Mouse (Mus musculus) embryonic facial prominence, embryonic 12.5 days (tissue): ENCODE data around the gene Gjc1. TPM values are rescaled to one million over a fixed set of nuclear protein-coding genes. Genes with fewer than 3 reads are reported as not detected.

Experiments used
- ATAC-seq: fragments of 200-750 bp; cut with Nextera tagmentation; 2 replicates; pipeline ENCODE4 v1.8.0; 2017; ENCODE audit not compliant: insufficient number of reproducible peaks, insufficient read depth, low FRiP score, low TSS enrichment
- H3K27ac ChIP-seq: fragments of 300-500 bp; sonication (generic); 2 replicates; pipeline ENCODE4 v1.5.1; 2016; ENCODE audit warnings: mild to moderate bottlenecking
- H3K27me3 ChIP-seq: fragments of 300-500 bp; sonication (generic); 2 replicates; pipeline ENCODE4 v1.6.1; 2016; ENCODE audit warnings: mild to moderate bottlenecking, moderate library complexity
- H3K36me3 ChIP-seq: fragments of 300-500 bp; sonication (generic); 2 replicates; pipeline ENCODE4 v1.6.1; 2016; ENCODE audit warnings: mild to moderate bottlenecking
- H3K4me1 ChIP-seq: fragments of 300-500 bp; sonication (generic); 2 replicates; pipeline ENCODE4 v1.6.1; 2016
- H3K4me2 ChIP-seq: fragments of 300-500 bp; sonication (generic); replicated peaks from 2 replicates; pipeline ENCODE4 v1.6.1; 2016; ENCODE audit warnings: mild to moderate bottlenecking, moderate library complexity
- H3K4me3 ChIP-seq: fragments of 300-500 bp; sonication (generic); 2 replicates; pipeline ENCODE4 v1.5.1; 2016; ENCODE audit warnings: mild to moderate bottlenecking
- H3K9ac ChIP-seq: fragments of 300-500 bp; sonication (generic); 2 replicates; pipeline ENCODE4 v1.6.1; 2016; ENCODE audit warnings: mild to moderate bottlenecking, moderate library complexity
- H3K9me3 ChIP-seq: fragments of 300-500 bp; sonication (generic); 2 replicates; pipeline ENCODE4 v1.6.1; 2016; ENCODE audit warnings: mild to moderate bottlenecking, moderate library complexity
- WGBS: fragments of 180-500 bp; shearing (Covaris S2); methylation state at CpG from one replicate; pipeline ENCODE4 v1.1.7; 2016; 5-methylcytosine and 5-hydroxymethylcytosine counted together
- polyA plus RNA-seq: library from polyadenylated mRNA; unstranded; fragments of >200 nt; fragmentation: Nextera tagmentation; extraction: Ambion mirVana; gene quantifications from 2 replicates; pipeline ENCODE4 v1.2.1, GENCODE M21; 2016

The Gjc1 gene
- polyA plus RNA-seq, 1 experiment from 2014 or later = 105 TPM

GRCm38 (mm10) chr11:102779081-102779638 is 40.3 kb downstream of the Gjc1 start:
- no peaks in the 10 kb centered on the region for H3K27me3 ChIP-seq
- ATAC-seq = no peak
- H3K4me1 ChIP-seq = peaks cover 31% of the 10 kb centered on the region
- H3K4me2 ChIP-seq = no peak overlapping the region
- 77% methylated on average over 8 of the region's 8 CpGs for WGBS
- H3K4me3 ChIP-seq = no peak overlapping the region
- H3K9ac ChIP-seq = no peak overlapping the region
- peaks cover 9% of the 10 kb centered on the region for H3K36me3 ChIP-seq
- no peak overlapping the region for H3K27ac ChIP-seq
- no peaks in the 10 kb centered on the region for H3K9me3 ChIP-seq

- Histone ChIP-seq H3K36me3 (peaks cover 9% of the 10 kb centered on the region), H3K4me1 (peaks cover 32% of the 10 kb centered on the region), H3K27ac (no peak overlapping the region), H3K4me3 (no peak overlapping the region), H3K27me3 (no peaks in the 10 kb centered on the region), H3K9ac (no peak overlapping the region), H3K4me2 (peak overlapping the region; percentile 53; the same call in 1 of the 2 replicates), H3K9me3 (no peaks in the 10 kb centered on the region)
- ATAC-seq = no peak
- WGBS = 28% methylated on average over 5 of the region's 5 CpGs
These were observed 40.9 kb downstream of the Gjc1 start for GRCm38 (mm10) chr11:102778597-102778996.

- H3K36me3 ChIP-seq = peaks cover 9% of the 10 kb centered on the region
- H3K27ac ChIP-seq = peak overlapping the region; percentile 65
- H3K9ac ChIP-seq = peak overlapping the region; percentile 56
- ATAC-seq = no peak
- peaks cover 36% of the 10 kb centered on the region for H3K4me1 ChIP-seq
- peak overlapping the region; percentile 22 for H3K4me3 ChIP-seq
- H3K27me3 ChIP-seq = no peaks in the 10 kb centered on the region
- H3K4me2 ChIP-seq = peak overlapping the region; percentile 53
- no peaks in the 10 kb centered on the region for H3K9me3 ChIP-seq
- 8% methylated on average over 14 of the region's 14 CpGs for WGBS
These were observed 41.3 kb downstream of the Gjc1 start for GRCm38 (mm10) chr11:102778165-102778564.

- H3K9me3 ChIP-seq = no peaks in the 10 kb centered on the region
- peaks cover 9% of the 10 kb centered on the region for H3K36me3 ChIP-seq
- peak overlapping the region; percentile 65 for H3K27ac ChIP-seq
- peaks cover 40% of the 10 kb centered on the region for H3K4me1 ChIP-seq
- WGBS = 22% methylated on average over 21 of the region's 21 CpGs
- peak overlapping the region; percentile 53 for H3K4me2 ChIP-seq
- ATAC-seq = no peak
- peak overlapping the region; percentile 56 for H3K9ac ChIP-seq
- H3K27me3 ChIP-seq = no peaks in the 10 kb centered on the region
- peak overlapping the region; percentile 22 for H3K4me3 ChIP-seq
These were observed 41.9 kb downstream of the Gjc1 start for GRCm38 (mm10) chr11:102777598-102777997.

GRCm38 (mm10) chr11:102774621-102775141 is 44.8 kb downstream of the Gjc1 start:
- H3K9ac ChIP-seq = peak overlapping the region; percentile 67
- peaks cover 9% of the 10 kb centered on the region for H3K36me3 ChIP-seq
- H3K4me2 ChIP-seq = peak overlapping the region; percentile 79
- WGBS = 2% methylated on average over 25 of the region's 25 CpGs
- H3K4me3 ChIP-seq = peak overlapping the region; percentile 59
- peak overlapping the region; percentile 94 for H3K27ac ChIP-seq
- H3K27me3 ChIP-seq = 0 out of 2 replicates have a peak, but pooled peaks cover 1% of the 10 kb centered on the region
- no peaks in the 10 kb centered on the region for H3K9me3 ChIP-seq
- H3K4me1 ChIP-seq = peaks cover 68% of the 10 kb centered on the region
- peak; percentile 78 for ATAC-seq

GRCm38 (mm10) chr11:102773713-102774611 is 45.5 kb downstream of the Gjc1 start:
- ATAC-seq = peak; percentile 41
- peak overlapping the region; percentile 67 for H3K9ac ChIP-seq
- peak overlapping the region; percentile 79 for H3K4me2 ChIP-seq
- H3K27me3 ChIP-seq = 0 out of 2 replicates have a peak, but pooled peaks cover 4% of the 10 kb centered on the region
- H3K9me3 ChIP-seq = no peaks in the 10 kb centered on the region
- peaks cover 62% of the 10 kb centered on the region for H3K4me1 ChIP-seq
- H3K36me3 ChIP-seq = peaks cover 9% of the 10 kb centered on the region
- under 1% methylated on average over 46 of the region's 46 CpGs for WGBS
- peak overlapping the region; percentile 94 for H3K27ac ChIP-seq
- H3K4me3 ChIP-seq = peak overlapping the region; percentile 59

GRCm38 (mm10) chr11:102772771-102773700 is 46.5 kb downstream of the Gjc1 start:
- Histone ChIP-seq H3K4me2 (0 out of 2 replicates have a peak overlapping the region, but pooled peaks have one; percentile 0), H3K9me3 (no peaks in the 10 kb centered on the region), H3K27me3 (0 out of 2 replicates have a peak, but pooled peaks cover 4% of the 10 kb centered on the region), H3K4me3 (no peak overlapping the region), H3K27ac (no peak overlapping the region), H3K36me3 (peaks cover 9% of the 10 kb centered on the region), H3K4me1 (peaks cover 53% of the 10 kb centered on the region), H3K9ac (no peak overlapping the region)
- WGBS = 63% methylated on average over 18 of the region's 18 CpGs
- ATAC-seq = no peak

GRCm38 (mm10) chr11:102771916-102772714 is 47.4 kb downstream of the Gjc1 start:
- Histone ChIP-seq H3K4me2 (no peak overlapping the region), H3K4me1 (peaks cover 46% of the 10 kb centered on the region), H3K27ac (no peak overlapping the region), H3K36me3 (peaks cover 9% of the 10 kb centered on the region), H3K9ac (no peak overlapping the region), H3K27me3 (0 out of 2 replicates have a peak, but pooled peaks cover 4% of the 10 kb centered on the region), H3K4me3 (no peak overlapping the region), H3K9me3 (no peaks in the 10 kb centered on the region)
- no peak for ATAC-seq
- WGBS = 22% methylated on average over 16 of the region's 16 CpGs

- 27% methylated on average over 15 of the region's 15 CpGs for WGBS
- Histone ChIP-seq H3K27ac (peak overlapping the region; percentile 51; the same call in 1 of the 2 replicates), H3K9me3 (no peaks in the 10 kb centered on the region), H3K27me3 (0 out of 2 replicates have a peak, but pooled peaks cover 4% of the 10 kb centered on the region), H3K4me3 (no peak overlapping the region), H3K4me2 (no peak overlapping the region), H3K9ac (no peak overlapping the region), H3K4me1 (peaks cover 46% of the 10 kb centered on the region), H3K36me3 (no peaks in the 10 kb centered on the region)
- no peak for ATAC-seq
These were observed 48.7 kb downstream of the Gjc1 start for GRCm38 (mm10) chr11:102770662-102771435.
